ENCODE assay signal across 7 mouse cellular contexts in the genomic region with DNA sequence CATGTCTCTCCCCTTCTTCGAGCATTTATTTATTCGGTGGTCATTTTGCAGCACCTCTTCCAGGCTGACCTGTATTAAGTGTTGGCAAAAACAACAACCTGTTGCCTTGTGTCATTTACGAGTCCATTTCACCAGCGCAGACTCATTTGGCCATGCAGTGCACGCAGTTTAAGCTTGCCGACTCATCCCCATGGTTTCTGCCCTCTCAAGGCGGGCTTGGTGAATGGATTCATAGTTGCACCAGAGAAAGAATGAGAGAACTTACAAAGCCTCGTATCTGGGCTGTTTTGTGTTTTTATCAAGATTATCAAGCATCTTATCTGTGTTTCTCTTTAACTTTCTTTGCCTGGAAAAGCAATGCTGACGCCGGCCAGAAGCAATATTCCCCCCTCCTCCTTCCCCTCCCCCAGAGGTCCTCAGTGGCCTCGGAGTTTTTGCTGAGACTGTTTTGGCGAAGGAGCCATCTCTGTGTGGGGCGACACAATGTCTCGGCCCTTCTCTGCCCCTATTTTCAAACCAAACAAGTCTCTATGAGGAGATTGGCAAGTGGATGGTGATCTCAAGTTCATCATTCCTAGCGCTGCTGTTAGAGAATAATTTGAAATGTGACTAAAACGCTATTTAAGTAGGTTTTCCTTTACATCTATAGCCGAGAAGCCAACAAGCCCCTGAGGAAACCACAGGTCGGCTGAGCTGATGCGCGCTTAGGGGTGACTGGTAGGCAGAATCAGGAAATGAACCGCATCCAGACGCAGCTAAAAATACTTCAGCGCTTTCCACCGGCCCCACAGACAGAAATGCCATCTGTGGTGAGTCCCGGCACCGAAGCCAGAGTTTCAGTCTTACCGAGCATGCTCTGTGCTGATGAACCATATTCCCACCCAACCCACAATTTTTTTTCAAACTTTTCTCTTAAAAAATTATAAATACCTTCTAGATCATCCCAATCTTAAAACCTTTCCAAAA. TPM values are rescaled to one million over a fixed set of nuclear protein-coding genes. Genes with fewer than 3 reads are reported as not detected.
DNase-seq lines count a peak whose midpoint lies in the region; ATAC-seq and TF ChIP-seq lines count a peak whose summit lies in the region.

No protein-coding gene starts in this region.

- TF ChIP-seq EP300 in CH12.LX (IDR thresholded peaks at IDR 0.05; ENCODE audit: low read length): peak; percentile 67

- TF ChIP-seq CTCF in CH12.LX (conservative IDR thresholded peaks at IDR 0.05 in 1 of 2, IDR thresholded peaks at IDR 0.05 in 1 of 2; ENCODE audit: low read depth in 2 of 2, low read length in 2 of 2): no peak

- WGBS in forebrain, embryonic 14.5 days: 91% methylated on average over 27 of the region's 27 CpGs
- WGBS in kidney, embryonic 15.5 days: 78% methylated on average over 27 of the region's 27 CpGs

- in situ Hi-C loops in CH12.LX (cut with MboI; ENCODE audit: low pct_ligation_motif_present, low pct_unique_long_range_greater_than_20kb, low sequenced_read_pairs): no loop called here

- peak overlapping the region; percentile 34 for H3K9ac ChIP-seq in CH12.LX (ENCODE audit: insufficient read depth, low read depth)
- no peak overlapping the region for H3K9ac ChIP-seq in forebrain, embryonic 14.5 days (ENCODE audit: low read length)
- H3K9ac ChIP-seq in kidney, embryonic 15.5 days: no peak overlapping the region

- dilution Hi-C loops in CH12.LX (cut with MboI; ENCODE audit: extremely low pct_ligation_motif_present, extremely low pct_unique_long_range_greater_than_20kb, low sequenced_read_pairs): no loop called here

- no peaks in the 10 kb centered on the region for H3K36me3 ChIP-seq in CH12.LX (replicated peaks in 1 of 2; ENCODE audit: control insufficient read depth in 1 of 2, insufficient read depth in 1 of 2, low read length in 1 of 2)
- no peaks in the 10 kb centered on the region for H3K36me3 ChIP-seq in forebrain, embryonic 14.5 days (ENCODE audit: control insufficient read depth, insufficient read depth, low read length)
- no peaks in the 10 kb centered on the region for H3K36me3 ChIP-seq in kidney, embryonic 15.5 days

- peak overlapping the region; percentile 23 for H3K4me2 ChIP-seq in CH12.LX (ENCODE audit: insufficient read depth, low read depth, poor library complexity, severe bottlenecking)
- no peak overlapping the region for H3K4me2 ChIP-seq in forebrain, embryonic 14.5 days (ENCODE audit: low read length)
- H3K4me2 ChIP-seq in kidney, embryonic 15.5 days: no peak overlapping the region

- peak; percentile 72 for ATAC-seq in monocyte, adult 5-6 weeks (replicated peaks; ENCODE audit: insufficient number of reproducible peaks, low FRiP score, low TSS enrichment, poor library complexity, severe bottlenecking)
- no peak for ATAC-seq in forebrain, embryonic 14.5 days
- no peak for ATAC-seq in kidney, embryonic 15.5 days (replicated peaks; ENCODE audit: low FRiP score)

- peaks cover 3% of the 10 kb centered on the region for H3K27me3 ChIP-seq in CH12.LX (replicated peaks)
- no peaks in the 10 kb centered on the region for H3K27me3 ChIP-seq in forebrain, embryonic 14.5 days (replicated peaks; ENCODE audit: control insufficient read depth, insufficient read depth, low read length)
- H3K27me3 ChIP-seq in kidney, embryonic 15.5 days: no peaks in the 10 kb centered on the region

- H3K79me2 ChIP-seq in CH12.LX (replicated peaks; ENCODE audit: control insufficient read depth, extremely low read depth, insufficient read depth, poor library complexity, severe bottlenecking): no peaks in the 10 kb centered on the region

- TF ChIP-seq POLR2A in CH12.LX (IDR thresholded peaks at IDR 0.05; ENCODE audit: low read depth, low read length): no peak

- peaks cover 4 to 37% of the 10 kb centered on the region in 2 experiments; a peak in 3 of 4 replicates for H3K4me1 ChIP-seq in CH12.LX (ENCODE audit: control insufficient read depth in 1 of 2, insufficient read depth in 2 of 2)
- no peaks in the 10 kb centered on the region for H3K4me1 ChIP-seq in forebrain, embryonic 14.5 days (ENCODE audit: control insufficient read depth, insufficient read depth, low read length)
- H3K4me1 ChIP-seq in kidney, embryonic 15.5 days: no peaks in the 10 kb centered on the region

- no peak overlapping the region for H3K27ac ChIP-seq in CH12.LX (ENCODE audit: insufficient read depth, low read depth)
- no peak overlapping the region for H3K27ac ChIP-seq in forebrain, embryonic 14.5 days (ENCODE audit: low read depth, low read length)
- H3K27ac ChIP-seq in kidney, embryonic 15.5 days: no peak overlapping the region

- no peak for TF ChIP-seq RAD21 in CH12.LX (IDR thresholded peaks at IDR 0.05; ENCODE audit: low read depth, low read length)

- DNase-seq in CD4-positive helper T cell, adult 2 months (ENCODE audit: low read depth, low spot score): peak; percentile 75
- peak; percentile 69 for DNase-seq in CH12.LX (ENCODE audit: extremely low read depth)
- DNase-seq in frontal cortex, postnatal 36 days (ENCODE audit: low spot score in 2 of 2): peak; percentile 58 to 75
- DNase-seq in layer of hippocampus, adult 9-10 months (ENCODE audit: low spot score): peak; percentile 71
- no peak for DNase-seq in forebrain, embryonic 14.5 days (ENCODE audit: low spot score)

- H3K4me3 ChIP-seq in CH12.LX (replicated peaks in 1 of 3; ENCODE audit: low read depth in 2 of 3, low read length in 2 of 3, poor library complexity in 1 of 3): peak overlapping the region in 2 of 3 experiments; percentile 5 to 25
- H3K4me3 ChIP-seq in forebrain, embryonic 14.5 days (ENCODE audit: low read depth, low read length): no peak overlapping the region
- no peak overlapping the region for H3K4me3 ChIP-seq in kidney, embryonic 15.5 days (replicated peaks)

- no peaks in the 10 kb centered on the region for H3K9me3 ChIP-seq in CH12.LX (replicated peaks; ENCODE audit: low read length)
- no peaks in the 10 kb centered on the region for H3K9me3 ChIP-seq in forebrain, embryonic 14.5 days (replicated peaks; ENCODE audit: control insufficient read depth, low read length)
- H3K9me3 ChIP-seq in kidney, embryonic 15.5 days (replicated peaks): no peaks in the 10 kb centered on the region

TF ChIP-seq in CH12.LX, 34 proteins besides CTCF, POLR2A, EP300 and RAD21 (continues in another document):
- no peak for TF ChIP-seq ZKSCAN1 (IDR thresholded peaks at IDR 0.05; ENCODE audit: borderline replicate concordance, low read depth, low read length)
- TF ChIP-seq ELF1 (IDR thresholded peaks at IDR 0.05; ENCODE audit: low read depth, low read length): 0 out of 2 replicates have a peak, but pooled peaks have one; percentile 38
- TF ChIP-seq BHLHE40 (IDR thresholded peaks at IDR 0.05; ENCODE audit: low read depth, low read length): peak; percentile 92
- TF ChIP-seq TCF12 (IDR thresholded peaks at IDR 0.05; ENCODE audit: low read depth, low read length): no peak
- TF ChIP-seq TBP (conservative IDR thresholded peaks at IDR 0.05; ENCODE audit: low read depth, low read length): no peak
- no peak for TF ChIP-seq HCFC1 (IDR thresholded peaks at IDR 0.05; ENCODE audit: low read depth, low read length)
- no peak for TF ChIP-seq POLR2AphosphoS2 (IDR thresholded peaks at IDR 0.05; ENCODE audit: low read depth, low read length)
- TF ChIP-seq KAT2A (IDR thresholded peaks at IDR 0.05; ENCODE audit: insufficient replicate concordance, low read length): no peak
- TF ChIP-seq MAFK (IDR thresholded peaks at IDR 0.05; ENCODE audit: insufficient replicate concordance, low read length): peak; percentile 44; the same call in 1 of the 2 replicates
- peak; percentile 93 for TF ChIP-seq MEF2A (IDR thresholded peaks at IDR 0.05; ENCODE audit: borderline replicate concordance, low read depth, low read length)
- no peak for TF ChIP-seq CHD2 (IDR thresholded peaks at IDR 0.05; ENCODE audit: low read length)
- no peak for TF ChIP-seq E2F4 (IDR thresholded peaks at IDR 0.05; ENCODE audit: insufficient replicate concordance, low read depth, low read length)
- TF ChIP-seq ZC3H11A (IDR thresholded peaks at IDR 0.05; ENCODE audit: low read depth, low read length): no peak
- TF ChIP-seq MAZ (IDR thresholded peaks at IDR 0.05; ENCODE audit: low read depth, low read length): no peak
- peak; percentile 53; the same call in 1 of the 2 replicates for TF ChIP-seq ETS1 (conservative IDR thresholded peaks at IDR 0.05; ENCODE audit: low read depth, low read length)
- peak; percentile 53 for TF ChIP-seq ZNF384 (IDR thresholded peaks at IDR 0.05; ENCODE audit: low read depth, low read length)
- TF ChIP-seq USF1 (IDR thresholded peaks at IDR 0.05; ENCODE audit: low read depth, low read length): no peak
- no peak for TF ChIP-seq SIN3A (IDR thresholded peaks at IDR 0.05; ENCODE audit: low read length)
- TF ChIP-seq UBTF (IDR thresholded peaks at IDR 0.05; ENCODE audit: low read depth, low read length): no peak
- no peak for TF ChIP-seq RCOR1 (conservative IDR thresholded peaks at IDR 0.05; ENCODE audit: low read depth, low read length)
- TF ChIP-seq MXI1 (IDR thresholded peaks at IDR 0.05; ENCODE audit: low read depth, low read length): 0 out of 2 replicates have a peak, but pooled peaks have one; percentile 33
- TF ChIP-seq MYC (IDR thresholded peaks at IDR 0.05; ENCODE audit: low read depth, low read length): 0 out of 2 replicates have a peak, but pooled peaks have one; percentile 14
- no peak for TF ChIP-seq GABPA (IDR thresholded peaks at IDR 0.05; ENCODE audit: insufficient replicate concordance, low read depth, low read length)
- TF ChIP-seq ZMIZ1 (IDR thresholded peaks at IDR 0.05; ENCODE audit: low read depth, low read length): no peak
- peak; percentile 21; the same call in 1 of the 2 replicates for TF ChIP-seq IRF4 (IDR thresholded peaks at IDR 0.05; ENCODE audit: low read depth, low read length)
- no peak for TF ChIP-seq SMC3 (IDR thresholded peaks at IDR 0.05; ENCODE audit: low read depth, low read length)
- TF ChIP-seq MAX (IDR thresholded peaks at IDR 0.05; ENCODE audit: low read length): no peak
- TF ChIP-seq USF2 (conservative IDR thresholded peaks at IDR 0.05; ENCODE audit: low read depth, low read length): no peak
- no peak for TF ChIP-seq JUND (conservative IDR thresholded peaks at IDR 0.05; ENCODE audit: low read depth, low read length)
- peak; percentile 64 for TF ChIP-seq NRF1 (IDR thresholded peaks at IDR 0.05; ENCODE audit: low read depth, low read length)
- no peak for TF ChIP-seq NELFE (IDR thresholded peaks at IDR 0.05; ENCODE audit: low read depth, low read length)

RNA-seq across cellular contexts. Expression of gene Slc16a10, which starts 22.6 kb away (rescaled TPM):
- total RNA-seq in CH12.LX (2012; rRNA removed): 10.4 TPM in 2 replicates
- total RNA-seq in CH12.LX (2014; rRNA removed): 4.5 TPM in 2 replicates
- polyA plus RNA-seq in CH12.LX (2012; ENCODE audit: insufficient read length, low read depth): 3.5 and 4.1 TPM in 2 replicates
- 19.6 to 23.9 TPM (median 23.2 TPM) in 3 replicates for total RNA-seq in monocyte, adult 5-6 weeks (2017)
- 2.2 and 2.7 TPM in 2 replicates for polyA plus RNA-seq in forebrain, embryonic 14.5 days (2014; fragmentation: Nextera tagmentation; extraction: Ambion mirVana)
- polyA plus RNA-seq in kidney, embryonic 15.5 days (2015; fragmentation: Nextera tagmentation; extraction: Ambion mirVana): 12.5 and 12.7 TPM in 2 replicates

Comparison
In these comparisons a context has a peak if more than half of its experiments do, and no peak if none do; other contexts are left out.
1. H3K4me3 ChIP-seq: peak in CH12.LX (2 of 3); none in forebrain, embryonic 14.5 days (single experiment) and kidney, embryonic 15.5 days (single experiment).